Mouse (Mus musculus) midbrain, embryonic 11.5 days (tissue): ENCODE results near the gene 4930522L14Rik. TPM values are rescaled to one million over a fixed set of nuclear protein-coding genes. Genes with fewer than 3 reads are reported as not detected.
"Not testable (repeated sequence)": the region's sequence is repeated elsewhere in the genome, so short reads cannot be mapped to it uniquely, and the experiment has no call there.

Experiments used
- ATAC-seq: fragments of 200-750 bp; cut with Nextera tagmentation; 2 replicates; pipeline ENCODE4 v1.8.0; 2017; ENCODE audit warnings: moderate TSS enrichment, moderate library complexity; ENCODE audit not compliant: low FRiP score
- DNase-seq: peaks from one replicate; pipeline ENCODE4 v3.0.0; 2015; ENCODE audit warnings: low spot score; ENCODE audit errors: missing footprints
- H3K27ac ChIP-seq: fragments of 300-500 bp; sonication (generic); 2 replicates; pipeline ENCODE4 v1.5.1; 2014; ENCODE audit warnings: low read depth, low read length
- H3K27me3 ChIP-seq: fragments of 300-500 bp; sonication (generic); 2 replicates; pipeline ENCODE4 v1.6.1; 2014; ENCODE audit warnings: mild to moderate bottlenecking, low read length, moderate library complexity, mixed read lengths; ENCODE audit not compliant: control insufficient read depth, insufficient read depth
- H3K36me3 ChIP-seq: fragments of 300-500 bp; sonication (generic); 2 replicates; pipeline ENCODE4 v1.6.1; 2014; ENCODE audit warnings: mild to moderate bottlenecking, low read length, moderate library complexity, mixed read lengths; ENCODE audit not compliant: control insufficient read depth, insufficient read depth
- H3K4me1 ChIP-seq: fragments of 300-500 bp; sonication (generic); 2 replicates; pipeline ENCODE4 v1.6.1; 2014; ENCODE audit warnings: low read length; ENCODE audit not compliant: control insufficient read depth, insufficient read depth
- H3K4me2 ChIP-seq: fragments of 300-500 bp; sonication (generic); 2 replicates; pipeline ENCODE4 v1.6.1; 2014; ENCODE audit warnings: mild to moderate bottlenecking, moderate library complexity
- H3K4me3 ChIP-seq: fragments of 300-500 bp; sonication (generic); 2 replicates; pipeline ENCODE4 v1.5.1; 2014; ENCODE audit warnings: low read depth, low read length
- H3K9ac ChIP-seq: fragments of 300-500 bp; sonication (generic); 2 replicates; pipeline ENCODE4 v1.6.1; 2014; ENCODE audit warnings: low read length
- H3K9me3 ChIP-seq: fragments of 300-500 bp; sonication (generic); 2 replicates; pipeline ENCODE4 v1.6.1; 2016; ENCODE audit warnings: low read length; ENCODE audit not compliant: control insufficient read depth
- WGBS: fragments of 180-500 bp; shearing (Covaris S2); extraction: QIAGEN DNeasy Blood & Tissue Kit; methylation state at CpG from one replicate; pipeline ENCODE4 v1.1.7; 2014; 5-methylcytosine and 5-hydroxymethylcytosine counted together
- polyA plus RNA-seq: library from polyadenylated mRNA; unstranded; fragments of >200 nt; fragmentation: Nextera tagmentation; extraction: Ambion mirVana; gene quantifications from 2 replicates; pipeline ENCODE4 v1.2.1, GENCODE M21; 2014

Gene 4930522L14Rik
- polyA plus RNA-seq, result 7.5 and 10.8 TPM in 2 replicates

- not testable (repeated sequence) for H3K27me3 ChIP-seq, H3K9me3 ChIP-seq, H3K27ac ChIP-seq, H3K36me3 ChIP-seq, H3K4me1 ChIP-seq
- peak; percentile 94 for DNase-seq
- H3K4me3 ChIP-seq, result peak within 1 kb of the TSS; percentile 40
- WGBS, result under 1% methylated on average over 23 of the region's 25 CpGs
- H3K4me2 ChIP-seq, result peak within 1 kb of the TSS; percentile 40
- peak; percentile 98 for ATAC-seq
- peak within 1 kb of the TSS; percentile 39; the same call in 1 of the 2 replicates for H3K9ac ChIP-seq
Measured at GRCm38 (mm10) chr5:109751391-109752071, at the start of gene 4930522L14Rik. 4930522L14Rik (minus strand) TSS chr5:109751886.

GRCm38 (mm10) chr5:109801466-109801865 is 49.8 kb upstream of the 4930522L14Rik start:
- not testable (repeated sequence) for H3K4me1 ChIP-seq, H3K36me3 ChIP-seq, H3K27ac ChIP-seq, H3K4me3 ChIP-seq, DNase-seq, H3K9me3 ChIP-seq, ATAC-seq, H3K4me2 ChIP-seq, H3K27me3 ChIP-seq, H3K9ac ChIP-seq

GRCm38 (mm10) chr5:109799948-109800347 is 48.3 kb upstream of the 4930522L14Rik start:
- H3K4me1 ChIP-seq, H3K4me3 ChIP-seq, H3K27me3 ChIP-seq, H3K9me3 ChIP-seq, H3K9ac ChIP-seq, ATAC-seq, H3K4me2 ChIP-seq, H3K27ac ChIP-seq, H3K36me3 ChIP-seq, DNase-seq: not testable (repeated sequence)
- WGBS, result 69% methylated on average over 2 of the region's 2 CpGs

- not testable (repeated sequence) for H3K4me1 ChIP-seq, H3K27me3 ChIP-seq, H3K9ac ChIP-seq, H3K9me3 ChIP-seq, H3K4me2 ChIP-seq, DNase-seq, H3K4me3 ChIP-seq, H3K36me3 ChIP-seq, H3K27ac ChIP-seq
- 88% methylated on average over 3 of the region's 3 CpGs for WGBS
- 0 out of 2 replicates have a peak, but pooled peaks have one; percentile 14 for ATAC-seq
Measured at GRCm38 (mm10) chr5:109797017-109797416, 45.3 kb upstream of the 4930522L14Rik start.

- not testable (repeated sequence) for H3K27ac ChIP-seq, H3K9me3 ChIP-seq, H3K4me1 ChIP-seq, H3K27me3 ChIP-seq, H3K36me3 ChIP-seq
- H3K4me3 ChIP-seq, result peak overlapping the region; percentile 49
- DNase-seq (peak; percentile 92), ATAC-seq (peak; percentile 98)
- peak overlapping the region; percentile 68 for H3K9ac ChIP-seq
- peak overlapping the region; percentile 53 for H3K4me2 ChIP-seq
- WGBS, result 1% methylated on average over 25 of the region's 25 CpGs
Measured at GRCm38 (mm10) chr5:109795967-109796652, 44.4 kb upstream of the 4930522L14Rik start.

GRCm38 (mm10) chr5:109752073-109752780 is 541 bp upstream of the 4930522L14Rik start:
- H3K4me1 ChIP-seq, H3K9me3 ChIP-seq, H3K9ac ChIP-seq, H3K4me3 ChIP-seq, H3K27me3 ChIP-seq, H3K27ac ChIP-seq, H3K36me3 ChIP-seq, DNase-seq: not testable (repeated sequence)
- H3K4me2 ChIP-seq, result peak overlapping the region; percentile 40; the same call in 1 of the 2 replicates
- peak; percentile 25 for ATAC-seq
- WGBS, result 61% methylated on average over 4 of the region's 4 CpGs

- H3K4me1 ChIP-seq, H3K27ac ChIP-seq, DNase-seq, ATAC-seq, H3K4me3 ChIP-seq, H3K9ac ChIP-seq, H3K27me3 ChIP-seq, H3K4me2 ChIP-seq, H3K9me3 ChIP-seq, H3K36me3 ChIP-seq: not testable (repeated sequence)
- WGBS, result 91% methylated on average over 1 of the region's 1 CpGs
Measured at GRCm38 (mm10) chr5:109745081-109745480, 6.6 kb downstream of the 4930522L14Rik start.

GRCm38 (mm10) chr5:109717341-109717740 is 34.3 kb downstream of the 4930522L14Rik start:
- not testable (repeated sequence) for H3K27me3 ChIP-seq, H3K27ac ChIP-seq, H3K9me3 ChIP-seq, ATAC-seq, H3K36me3 ChIP-seq, H3K4me2 ChIP-seq, H3K9ac ChIP-seq, H3K4me3 ChIP-seq, DNase-seq, H3K4me1 ChIP-seq
- WGBS, result 85% methylated on average over 3 of the region's 3 CpGs
